Mouse (Mus musculus): Measurements from ENCODE around the gene B4galt1. TPM values are rescaled to one million over a fixed set of nuclear protein-coding genes. Genes with fewer than 3 reads are reported as not detected.

The B4galt1 gene
- polyA plus RNA-seq, 1 experiment from 2014 or later = 60.6 TPM

Small RNA genes lying within 50 kb of the gene (microRNA-seq; reads per million reads assigned to microRNA genes)
- gene Gm24112 = not detected
- gene Gm25931 = not detected
- not detected for gene Mir5123

Other genes with a start within 250 kb of the B4galt1 start
- 25.1 and 29.0 TPM in 2 replicates for gene Aptx, start 150.8 kb downstream of the B4galt1 start, polyA plus RNA-seq (2014; fragmentation: Nextera tagmentation; extraction: Ambion mirVana)
- 218 and 239 TPM in 2 replicates for gene Dnaja1, start 131.9 kb downstream of the B4galt1 start, polyA plus RNA-seq (2014; fragmentation: Nextera tagmentation; extraction: Ambion mirVana)
- 100 and 102 TPM in 2 replicates for gene Smu1, start 96.1 kb downstream of the B4galt1 start, polyA plus RNA-seq (2014; fragmentation: Nextera tagmentation; extraction: Ambion mirVana)
- gene Spink4, start 66.0 kb upstream of the B4galt1 start, polyA plus RNA-seq (2014; fragmentation: Nextera tagmentation; extraction: Ambion mirVana) = 7.6 and 12.1 TPM in 2 replicates
- gene Bag1, start 94.3 kb upstream of the B4galt1 start, polyA plus RNA-seq (2014; fragmentation: Nextera tagmentation; extraction: Ambion mirVana) = 199 and 211 TPM in 2 replicates
- gene Chmp5, start 94.4 kb upstream of the B4galt1 start, polyA plus RNA-seq (2014; fragmentation: Nextera tagmentation; extraction: Ambion mirVana) = 74.7 and 82.9 TPM in 2 replicates
- gene Nfx1, start 116.9 kb upstream of the B4galt1 start, polyA plus RNA-seq (2014; fragmentation: Nextera tagmentation; extraction: Ambion mirVana) = 56.1 and 59.0 TPM in 2 replicates
- 0.32 TPM in 1 of 2 replicates, not detected in the other for gene Aqp7, start 194.1 kb upstream of the B4galt1 start, polyA plus RNA-seq (2014; fragmentation: Nextera tagmentation; extraction: Ambion mirVana)
- gene Aqp3, start 244.2 kb upstream of the B4galt1 start, polyA plus RNA-seq (2014; fragmentation: Nextera tagmentation; extraction: Ambion mirVana) = 0.19 and 0.55 TPM in 2 replicates

Measured in heart, embryonic 14.5 days (tissue).